Mouse (Mus musculus) limb, embryonic 12.5 days (tissue): ENCODE measurements at regions not wholly inside any gene's neighbourhood (a gene's known extent, or its start where the extent isn't known, plus 50 kb on each side); places are given as distances from the start of the nearest gene placed in this dataset.

Experiments used
- ATAC-seq: fragments of 200-750 bp; cut with Nextera tagmentation; 2 replicates; pipeline ENCODE4 v1.8.0; 2017; ENCODE audit warnings: low read depth, moderate TSS enrichment; ENCODE audit not compliant: insufficient number of reproducible peaks, insufficient read depth, low FRiP score, low TSS enrichment
- H3K27ac ChIP-seq: fragments of 300-500 bp; sonication (generic); 2 replicates; pipeline ENCODE4 v1.5.1; 2016; ENCODE audit warnings: mild to moderate bottlenecking, moderate library complexity
- H3K27me3 ChIP-seq: fragments of 300-500 bp; sonication (generic); 2 replicates; pipeline ENCODE4 v1.6.1; 2016; ENCODE audit warnings: mild to moderate bottlenecking, moderate library complexity
- H3K36me3 ChIP-seq: fragments of 300-500 bp; sonication (generic); 2 replicates; pipeline ENCODE4 v1.6.1; 2016; ENCODE audit warnings: mild to moderate bottlenecking, moderate library complexity
- H3K4me1 ChIP-seq: fragments of 300-500 bp; sonication (generic); replicated peaks from 2 replicates; pipeline ENCODE4 v1.6.1; 2016
- H3K4me2 ChIP-seq: fragments of 300-500 bp; sonication (generic); 2 replicates; pipeline ENCODE4 v1.6.1; 2016; ENCODE audit warnings: mild to moderate bottlenecking, moderate library complexity
- H3K4me3 ChIP-seq: fragments of 300-500 bp; sonication (generic); replicated peaks from 2 replicates; pipeline ENCODE4 v1.5.1; 2016; ENCODE audit warnings: mild to moderate bottlenecking
- H3K9ac ChIP-seq: fragments of 300-500 bp; sonication (generic); replicated peaks from 2 replicates; pipeline ENCODE4 v1.6.1; 2016; ENCODE audit warnings: mild to moderate bottlenecking, moderate library complexity
- H3K9me3 ChIP-seq: fragments of 300-500 bp; sonication (generic); 2 replicates; pipeline ENCODE4 v1.6.1; 2016; ENCODE audit warnings: mild to moderate bottlenecking, moderate library complexity
- WGBS: fragments of 180-500 bp; shearing (Covaris S2); methylation state at CpG from one replicate; pipeline ENCODE4 v1.1.7; 2016; 5-methylcytosine and 5-hydroxymethylcytosine counted together

GRCm38 (mm10) chrX:11747386-11748121 lies 412.6 kb downstream of the Bcor start:
- Histone ChIP-seq H3K4me1 (no peaks in the 10 kb centered on the region), H3K9ac (no peak overlapping the region), H3K36me3 (no peaks in the 10 kb centered on the region), H3K27me3 (peaks cover 34% of the 10 kb centered on the region), H3K4me2 (no peak overlapping the region), H3K4me3 (no peak overlapping the region), H3K27ac (no peak overlapping the region), H3K9me3 (no peaks in the 10 kb centered on the region)
- WGBS: 68% methylated on average over 4 of the region's 4 CpGs
- no peak for ATAC-seq

GRCm38 (mm10) chrX:11748278-11748677 lies 411.9 kb downstream of the Bcor start:
- Histone ChIP-seq H3K4me3 (no peak overlapping the region), H3K36me3 (no peaks in the 10 kb centered on the region), H3K4me1 (no peaks in the 10 kb centered on the region; the same call in 1 of the 2 replicates), H3K4me2 (no peak overlapping the region), H3K27me3 (peaks cover 41% of the 10 kb centered on the region), H3K9me3 (no peaks in the 10 kb centered on the region), H3K9ac (no peak overlapping the region), H3K27ac (no peak overlapping the region)
- ATAC-seq: no peak
- 72% methylated on average over 4 of the region's 4 CpGs for WGBS

DNA sequence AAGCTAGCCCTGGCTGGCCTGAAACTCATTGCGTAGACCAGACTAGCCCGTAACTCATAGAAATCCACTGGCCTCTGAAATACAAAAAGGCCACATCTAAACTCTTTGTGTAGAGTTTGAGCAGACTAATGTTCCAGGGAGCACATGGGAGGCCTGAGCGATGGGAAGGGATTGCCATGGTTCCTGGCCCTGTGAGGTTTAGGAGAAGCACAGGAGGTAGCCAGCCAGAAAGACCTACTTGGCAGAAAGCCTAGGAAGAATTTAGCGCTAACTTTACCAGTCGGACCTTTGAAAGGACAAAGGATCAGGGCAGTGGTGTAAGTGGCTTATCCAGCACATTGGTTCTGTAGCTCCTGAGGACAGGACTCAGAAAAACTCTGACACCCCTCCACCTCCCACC lies 407.6 kb downstream of the Bcor start:
- Histone ChIP-seq H3K36me3 (no peaks in the 10 kb centered on the region), H3K4me2 (no peak overlapping the region), H3K4me3 (no peak overlapping the region), H3K9me3 (no peaks in the 10 kb centered on the region), H3K27ac (no peak overlapping the region), H3K27me3 (peaks cover 42% of the 10 kb centered on the region), H3K4me1 (no peaks in the 10 kb centered on the region; the same call in 1 of the 2 replicates), H3K9ac (no peak overlapping the region)
- no peak for ATAC-seq
- WGBS: 75% methylated on average over 5 of the region's 5 CpGs

GRCm38 (mm10) chrX:11752973-11753590 lies 407.1 kb downstream of the Bcor start:
- WGBS: 27% methylated on average over 13 of the region's 13 CpGs
- Histone ChIP-seq H3K27ac (no peak overlapping the region), H3K27me3 (peaks cover 38% of the 10 kb centered on the region), H3K4me1 (no peaks in the 10 kb centered on the region; the same call in 1 of the 2 replicates), H3K9me3 (no peaks in the 10 kb centered on the region), H3K4me3 (no peak overlapping the region), H3K9ac (no peak overlapping the region), H3K36me3 (no peaks in the 10 kb centered on the region), H3K4me2 (no peak overlapping the region)
- ATAC-seq: no peak

DNA sequence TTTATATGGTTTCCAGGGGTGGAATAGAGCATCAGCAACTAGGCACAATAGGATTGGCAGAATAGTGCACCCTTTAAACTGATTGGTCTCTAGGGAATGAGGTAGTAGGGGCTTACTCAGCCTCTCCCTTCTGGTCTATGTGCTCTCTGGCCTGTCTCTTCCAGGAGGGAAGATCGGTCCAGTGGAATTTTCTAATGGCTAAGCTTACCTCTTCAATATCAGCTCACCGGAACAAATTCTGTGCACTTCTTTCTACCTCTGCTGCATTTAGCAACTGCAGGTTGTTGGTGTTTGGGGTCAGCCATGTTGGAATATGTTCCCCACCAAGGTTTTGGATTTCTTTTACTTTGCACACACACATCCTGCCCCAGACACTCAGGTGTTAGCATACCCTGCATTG lies 405.1 kb downstream of the Bcor start:
- H3K27me3 ChIP-seq: peaks cover 36% of the 10 kb centered on the region
- WGBS: 98% methylated on average over 2 of the region's 2 CpGs

DNA sequence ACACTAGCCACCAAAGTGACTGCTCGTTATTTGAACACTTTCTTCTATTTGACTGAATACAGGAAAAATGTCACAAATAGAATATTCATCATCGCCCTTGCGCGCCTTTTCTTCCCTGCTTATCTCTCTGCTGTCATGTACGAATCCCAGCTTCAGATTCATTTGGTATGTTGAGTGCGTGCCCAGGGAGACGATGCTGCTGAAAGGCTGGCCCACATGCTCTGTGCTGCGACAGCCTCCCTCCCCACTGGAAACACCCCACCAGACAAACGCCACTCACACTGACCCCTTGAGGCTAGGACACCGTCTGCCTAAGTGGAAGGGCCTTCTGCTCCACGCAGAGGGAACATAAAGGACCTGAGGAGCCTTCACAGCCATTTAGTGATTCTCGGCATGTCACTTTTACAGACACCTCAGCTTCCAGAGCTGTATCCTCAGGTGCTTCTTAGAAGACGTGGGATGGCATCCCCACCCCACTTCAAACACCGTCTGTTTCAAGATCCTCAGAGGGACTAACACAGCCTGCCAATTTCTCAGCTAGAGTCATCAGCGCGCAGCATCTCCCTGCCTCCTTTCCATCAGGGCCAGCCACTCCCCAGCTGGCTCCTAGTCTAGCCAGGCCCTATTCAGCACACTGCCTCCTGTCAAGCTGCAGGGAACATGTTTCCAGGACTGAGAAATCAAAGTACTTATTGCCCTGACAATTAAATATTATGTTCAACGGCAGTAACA lies 396.6 kb downstream of the Bcor start:
- Histone ChIP-seq H3K27ac (no peak overlapping the region), H3K9ac (no peak overlapping the region), H3K4me1 (no peaks in the 10 kb centered on the region), H3K4me3 (no peak overlapping the region), H3K9me3 (no peaks in the 10 kb centered on the region), H3K27me3 (peaks cover 28% of the 10 kb centered on the region), H3K36me3 (no peaks in the 10 kb centered on the region), H3K4me2 (no peak overlapping the region)
- no peak for ATAC-seq
- WGBS: 75% methylated on average over 17 of the region's 17 CpGs

More for the DNA sequence above, 405.1 kb downstream of the Bcor start:
- Histone ChIP-seq H3K9me3 (no peaks in the 10 kb centered on the region), H3K4me1 (no peaks in the 10 kb centered on the region; the same call in 1 of the 2 replicates), H3K27ac (no peak overlapping the region), H3K4me3 (no peak overlapping the region), H3K36me3 (no peaks in the 10 kb centered on the region), H3K9ac (no peak overlapping the region), H3K4me2 (no peak overlapping the region)
- no peak for ATAC-seq

GRCm38 (mm10) chrX:11776236-11776899 lies 383.8 kb downstream of the Bcor start:
- Histone ChIP-seq H3K27me3 (peaks cover 16% of the 10 kb centered on the region), H3K4me2 (no peak overlapping the region), H3K4me3 (no peak overlapping the region), H3K4me1 (peaks cover 4% of the 10 kb centered on the region), H3K9me3 (no peaks in the 10 kb centered on the region), H3K9ac (no peak overlapping the region), H3K36me3 (no peaks in the 10 kb centered on the region), H3K27ac (no peak overlapping the region)
- 68% methylated on average over 6 of the region's 6 CpGs for WGBS
- ATAC-seq: no peak

DNA sequence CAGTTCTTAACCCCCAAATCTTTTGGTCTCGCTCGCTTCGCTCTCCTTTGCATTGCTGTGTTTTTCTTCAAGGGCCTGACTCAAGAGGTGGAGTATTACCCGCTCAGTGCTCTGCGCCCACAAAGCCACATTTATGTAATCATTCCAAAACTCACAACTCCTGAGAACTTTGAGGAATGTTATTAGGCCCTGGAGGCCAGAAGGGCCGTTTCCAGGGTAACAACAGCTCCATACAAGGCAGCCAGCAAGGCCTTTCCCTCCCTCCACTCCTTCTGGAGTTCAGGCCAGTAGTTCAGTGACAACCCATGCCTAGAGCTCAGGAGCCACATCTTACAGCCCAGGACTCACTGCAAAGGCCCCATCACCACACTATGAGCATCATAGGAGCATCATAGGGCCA lies 365.1 kb downstream of the Bcor start:
- H3K4me3 ChIP-seq: no peak overlapping the region
- H3K9ac ChIP-seq: no peak overlapping the region
- peak overlapping the region; percentile 62 for H3K27ac ChIP-seq
- ATAC-seq: peak; percentile 42; the same call in 1 of the 2 replicates
- H3K9me3 ChIP-seq: 0 out of 2 replicates have a peak, but pooled peaks cover 4% of the 10 kb centered on the region
- no peak overlapping the region for H3K4me2 ChIP-seq
- H3K4me1 ChIP-seq: 0 out of 2 replicates have a peak, but pooled peaks cover 4% of the 10 kb centered on the region
- peaks cover 18% of the 10 kb centered on the region for H3K27me3 ChIP-seq
- WGBS: 53% methylated on average over 6 of the region's 6 CpGs
- H3K36me3 ChIP-seq: no peaks in the 10 kb centered on the region

GRCm38 (mm10) chrX:11797870-11798269 lies 362.3 kb downstream of the Bcor start:
- H3K4me3 ChIP-seq: no peak overlapping the region
- no peaks in the 10 kb centered on the region for H3K36me3 ChIP-seq
- peaks cover 9% of the 10 kb centered on the region; the same call in 1 of the 2 replicates for H3K4me1 ChIP-seq
- no peak overlapping the region for H3K4me2 ChIP-seq
- no peak overlapping the region for H3K9ac ChIP-seq
- no peak overlapping the region for H3K27ac ChIP-seq
- 20% methylated on average over 10 of the region's 11 CpGs for WGBS
- H3K27me3 ChIP-seq: peaks cover 41% of the 10 kb centered on the region
- 0 out of 2 replicates have a peak, but pooled peaks cover under 1% of the 10 kb centered on the region for H3K9me3 ChIP-seq
- no peak for ATAC-seq

DNA sequence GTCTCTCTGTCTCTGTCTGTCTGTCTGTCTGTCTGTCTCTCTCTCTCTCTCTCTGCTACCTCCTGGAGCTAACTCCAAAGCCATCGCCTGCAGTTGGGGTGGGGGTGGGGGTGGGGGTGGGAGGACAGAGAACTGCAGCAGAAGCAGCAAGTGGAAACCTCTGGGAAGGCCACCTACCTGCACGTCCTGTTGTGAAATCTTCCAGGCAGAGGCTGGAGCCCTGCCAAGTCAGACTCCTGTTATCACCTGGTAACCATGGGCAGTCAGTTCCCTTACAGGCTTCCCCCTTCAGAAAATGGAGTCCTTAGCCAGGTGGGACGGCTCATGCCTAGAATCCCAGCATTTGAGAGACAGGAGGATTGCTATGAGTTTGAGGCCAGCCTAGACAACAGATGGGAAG lies 361.8 kb downstream of the Bcor start:
- 10% methylated on average over 3 of the region's 3 CpGs for WGBS
- Histone ChIP-seq H3K27ac (no peak overlapping the region), H3K4me1 (peaks cover 14% of the 10 kb centered on the region), H3K4me3 (no peak overlapping the region), H3K36me3 (no peaks in the 10 kb centered on the region), H3K9me3 (no peaks in the 10 kb centered on the region), H3K9ac (no peak overlapping the region), H3K4me2 (no peak overlapping the region), H3K27me3 (peaks cover 46% of the 10 kb centered on the region)
- no peak for ATAC-seq
